Mouse (Mus musculus) kidney, embryonic 16.5 days (tissue): ENCODE measurements around the gene Lect2. TPM values are rescaled to one million over a fixed set of nuclear protein-coding genes. Genes with fewer than 3 reads are reported as not detected.

Experiments used
- ATAC-seq: fragments of 200-750 bp; cut with Nextera tagmentation; 2 replicates; pipeline ENCODE4 v1.8.0; 2017; ENCODE audit warnings: moderate TSS enrichment; ENCODE audit not compliant: low FRiP score, low TSS enrichment
- H3K27ac ChIP-seq: fragments of 300-500 bp; sonication (generic); 2 replicates; pipeline ENCODE4 v1.5.1; 2014; ENCODE audit warnings: low read length
- H3K27me3 ChIP-seq: fragments of 300-500 bp; sonication (generic); 2 replicates; pipeline ENCODE4 v1.6.1; 2014; ENCODE audit warnings: low read length, control low read depth, mixed read lengths; ENCODE audit not compliant: insufficient read depth
- H3K36me3 ChIP-seq: fragments of 300-500 bp; sonication (generic); 2 replicates; pipeline ENCODE4 v1.6.1; 2014; ENCODE audit warnings: low read length, control low read depth, mixed read lengths; ENCODE audit not compliant: insufficient read depth
- H3K4me1 ChIP-seq: fragments of 300-500 bp; sonication (generic); 2 replicates; pipeline ENCODE4 v1.6.1; 2014; ENCODE audit warnings: low read length, control low read depth, mixed read lengths; ENCODE audit not compliant: insufficient read depth
- H3K4me2 ChIP-seq: fragments of 300-500 bp; sonication (generic); replicated peaks from 2 replicates; pipeline ENCODE4 v1.6.1; 2014; ENCODE audit warnings: low read depth, low read length
- H3K4me3 ChIP-seq: fragments of 300-500 bp; sonication (generic); 2 replicates; pipeline ENCODE4 v1.5.1; 2014; ENCODE audit warnings: mild to moderate bottlenecking, low read length
- H3K9ac ChIP-seq: fragments of 300-500 bp; sonication (generic); replicated peaks from 2 replicates; pipeline ENCODE4 v1.6.1; 2014; ENCODE audit warnings: low read length
- H3K9me3 ChIP-seq: fragments of 300-500 bp; sonication (generic); 2 replicates; pipeline ENCODE4 v1.6.1; 2016; ENCODE audit warnings: low read length, control low read depth
- WGBS: fragments of 180-500 bp; shearing (Covaris S2); extraction: QIAGEN DNeasy Blood & Tissue Kit; methylation state at CpG from one replicate; pipeline ENCODE4 v1.1.7; 2014; 5-methylcytosine and 5-hydroxymethylcytosine counted together
- polyA plus RNA-seq: library from polyadenylated mRNA; unstranded; fragments of >200 nt; fragmentation: Nextera tagmentation; extraction: Ambion mirVana; gene quantifications from 2 replicates; pipeline ENCODE4 v1.2.1, GENCODE M21; 2015

The Lect2 gene
- polyA plus RNA-seq, 1 experiment from 2014 or later, result 1.1 TPM

GRCm38 (mm10) chr13:56500132-56500531, 48.2 kb downstream of the Lect2 start:
- Histone ChIP-seq H3K4me3 (no peak overlapping the region), H3K4me2 (no peak overlapping the region), H3K4me1 (no peaks in the 10 kb centered on the region), H3K27ac (no peak overlapping the region), H3K9me3 (no peaks in the 10 kb centered on the region), H3K36me3 (no peaks in the 10 kb centered on the region), H3K9ac (no peak overlapping the region), H3K27me3 (no peaks in the 10 kb centered on the region)
- WGBS, result 45% methylated on average over 3 of the region's 3 CpGs
- peak; percentile 59; the same call in 1 of the 2 replicates for ATAC-seq

GRCm38 (mm10) chr13:56494440-56494839, 53.9 kb downstream of the Lect2 start:
- no peak overlapping the region for H3K4me3 ChIP-seq
- no peaks in the 10 kb centered on the region for H3K36me3 ChIP-seq
- no peaks in the 10 kb centered on the region for H3K4me1 ChIP-seq
- ATAC-seq, result no peak
- no peak overlapping the region for H3K9ac ChIP-seq
- no peaks in the 10 kb centered on the region for H3K27me3 ChIP-seq
- H3K9me3 ChIP-seq, result no peaks in the 10 kb centered on the region
- H3K27ac ChIP-seq, result no peak overlapping the region
- WGBS, result 63% methylated on average over 3 of the region's 3 CpGs
- no peak overlapping the region for H3K4me2 ChIP-seq

Other genes with a start within 250 kb of the Lect2 start
- gene Gm3045, start 121.9 kb downstream of the Lect2 start, polyA plus RNA-seq, result not detected in 2 replicates
- gene Slc25a48, start 110.1 kb downstream of the Lect2 start, polyA plus RNA-seq, result 0.45 and 0.60 TPM in 2 replicates
- not detected in 2 replicates for gene Il9, start 66.3 kb downstream of the Lect2 start, polyA plus RNA-seq
- 2.0 and 2.8 TPM in 2 replicates for gene Fbxl21, start 26.0 kb downstream of the Lect2 start, polyA plus RNA-seq
- gene Tgfbi, start 61.0 kb upstream of the Lect2 start, polyA plus RNA-seq, result 133 and 135 TPM in 2 replicates
- gene Smad5, start 154.5 kb upstream of the Lect2 start, polyA plus RNA-seq, result 35.6 and 37.0 TPM in 2 replicates
- gene Gm45623, start 205.3 kb upstream of the Lect2 start, polyA plus RNA-seq, result 0.25 TPM in 1 of 2 replicates, not detected in the other